Mouse (Mus musculus): ENCODE results near the gene Fgr. TPM values are rescaled to one million over a fixed set of nuclear protein-coding genes. Genes with fewer than 3 reads are reported as not detected.
"Not testable (repeated sequence)": the region's sequence is repeated elsewhere in the genome, so short reads cannot be mapped to it uniquely, and the experiment has no call there.

The Fgr gene
- total RNA-seq, 4 experiments from 2014 or later: 0.19 to 3.9 (median 3.4) TPM; not detected in 1

DNA sequence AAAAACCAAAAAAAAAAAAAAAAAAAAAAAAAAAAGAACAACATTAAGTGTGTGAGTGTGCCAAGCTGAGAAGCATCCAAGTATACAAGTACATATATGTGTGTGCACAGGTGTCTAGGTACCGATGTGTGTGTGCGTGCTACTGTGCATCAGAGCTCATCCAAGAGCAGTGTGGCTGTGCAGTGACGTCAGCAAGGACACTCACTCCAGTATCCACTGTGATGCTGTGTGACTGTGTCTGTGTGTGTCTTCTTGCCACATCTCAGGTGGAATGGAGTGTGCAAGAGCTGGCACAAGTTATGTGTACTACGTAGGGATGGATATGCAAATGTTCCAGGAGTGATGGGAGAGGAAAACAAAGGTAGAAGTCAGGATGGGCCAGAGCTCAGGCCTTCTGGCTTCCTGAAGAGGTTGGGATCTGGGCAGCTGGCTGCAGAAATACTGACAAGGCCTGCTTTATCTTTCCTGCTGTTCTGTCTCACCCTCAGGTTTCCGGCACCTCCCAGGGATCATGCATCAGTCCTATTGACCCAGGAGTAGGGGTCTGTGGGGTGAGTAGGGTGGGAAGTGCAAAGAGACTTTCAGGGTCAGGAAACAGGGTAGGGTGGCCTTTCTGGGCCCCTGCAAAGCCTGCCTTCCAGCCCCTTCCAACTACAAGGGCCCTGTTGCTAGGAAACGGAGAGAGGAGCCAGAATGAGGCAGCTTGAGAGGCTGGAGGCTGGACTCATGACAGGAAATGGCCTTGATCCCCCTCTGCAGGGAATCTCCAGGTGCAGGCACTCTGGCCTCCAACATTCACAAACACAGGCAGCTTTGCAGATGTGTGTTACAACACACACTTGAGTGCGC, 10.0 kb downstream of the Fgr start:
- DNase-seq (ENCODE audit: low spot score in 2 of 2): peak in 1 of 2 experiments; percentile 38

DNA sequence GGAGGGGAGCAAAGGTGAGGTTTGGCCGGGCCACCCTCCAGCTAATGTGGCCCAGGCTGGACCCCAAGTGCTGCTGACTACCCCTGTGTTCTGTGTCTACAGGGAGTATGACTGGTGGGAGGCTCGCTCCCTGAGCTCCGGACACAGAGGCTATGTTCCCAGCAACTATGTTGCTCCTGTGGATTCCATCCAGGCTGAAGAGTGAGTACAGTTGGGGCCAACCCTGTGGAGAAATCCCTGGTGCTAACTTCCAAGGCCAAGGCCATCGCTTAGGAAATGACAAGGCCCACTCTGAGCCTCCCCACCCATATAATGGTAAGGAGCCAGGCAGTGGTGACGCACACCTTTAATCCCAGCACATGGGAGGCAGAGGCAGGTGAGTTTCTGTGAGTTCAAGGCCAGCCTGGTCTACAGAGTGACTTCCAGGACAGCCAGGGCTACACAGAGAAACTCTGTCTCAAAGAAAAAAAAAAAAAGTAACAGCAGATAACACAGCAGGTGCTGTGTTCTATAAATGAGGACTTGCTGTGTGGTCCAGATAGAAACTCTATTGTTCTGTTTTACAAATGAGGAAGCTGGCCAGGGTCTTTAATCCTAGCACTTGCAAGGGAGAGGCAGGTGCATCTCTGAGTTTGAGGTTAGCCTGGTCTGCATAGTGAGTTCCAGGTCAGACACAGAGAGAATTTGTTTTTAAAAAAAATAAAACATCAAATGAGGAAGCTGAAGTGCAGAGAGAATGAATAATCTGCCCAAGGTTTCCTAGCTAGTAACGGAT, 14.9 kb downstream of the Fgr start:
- no peak for DNase-seq (ENCODE audit: low spot score in 2 of 2)

DNA sequence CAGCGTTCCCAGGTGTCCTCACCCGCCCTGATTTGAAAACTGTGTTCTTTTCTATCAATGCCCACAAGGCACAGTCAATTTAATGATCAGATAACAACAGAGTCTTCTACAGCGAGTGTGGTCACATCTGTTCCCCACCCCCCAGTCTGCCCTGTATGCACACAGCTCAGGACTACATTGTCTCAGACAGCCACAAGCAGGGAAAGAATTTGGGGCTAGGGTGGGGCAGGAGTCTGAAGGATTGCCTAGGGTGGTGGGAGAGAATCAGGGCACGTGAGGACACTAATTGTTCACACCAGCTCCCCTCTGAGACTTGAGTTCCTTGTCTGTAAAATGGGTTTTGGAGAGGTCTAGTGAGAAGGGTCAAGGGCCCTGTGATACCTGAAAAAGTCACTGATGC, 19.7 kb downstream of the Fgr start:
- no peak for DNase-seq (ENCODE audit: low spot score in 2 of 2)

DNA sequence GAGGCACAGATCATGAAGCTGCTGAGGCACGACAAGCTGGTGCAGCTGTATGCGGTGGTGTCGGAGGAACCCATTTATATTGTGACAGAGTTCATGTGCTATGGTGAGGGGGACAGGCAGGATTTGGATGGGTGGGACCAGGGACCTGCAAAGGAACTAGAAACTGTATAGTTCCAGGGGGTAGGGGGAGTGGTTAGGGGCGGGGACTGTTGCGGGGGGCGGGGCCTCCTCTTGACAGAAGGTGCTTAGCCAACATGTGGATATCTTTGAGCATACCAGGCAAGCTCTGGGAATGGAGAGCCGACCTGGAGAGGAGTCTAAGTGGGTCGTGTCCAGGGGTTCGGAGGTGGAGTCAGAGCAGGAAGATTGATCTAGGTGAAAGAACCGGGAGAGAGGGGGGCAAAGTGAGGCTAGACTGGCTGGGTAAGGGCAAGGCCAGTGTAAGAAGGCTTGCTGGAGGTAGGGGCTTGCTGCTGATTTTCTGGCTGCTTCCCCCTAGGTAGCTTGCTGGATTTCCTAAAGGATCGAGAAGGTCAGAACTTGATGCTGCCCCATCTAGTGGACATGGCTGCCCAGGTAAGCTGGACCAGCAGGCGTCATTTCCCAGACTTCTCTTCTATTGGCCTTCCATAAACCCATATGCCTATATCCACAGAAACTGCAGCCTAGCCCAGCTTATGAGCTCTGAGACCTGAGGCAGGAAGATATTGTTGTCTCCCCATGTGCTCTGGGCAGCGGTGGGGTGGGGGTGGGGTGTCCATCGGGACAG, 23.8 kb downstream of the Fgr start:
- no peak for DNase-seq (ENCODE audit: low spot score in 2 of 2)

DNA sequence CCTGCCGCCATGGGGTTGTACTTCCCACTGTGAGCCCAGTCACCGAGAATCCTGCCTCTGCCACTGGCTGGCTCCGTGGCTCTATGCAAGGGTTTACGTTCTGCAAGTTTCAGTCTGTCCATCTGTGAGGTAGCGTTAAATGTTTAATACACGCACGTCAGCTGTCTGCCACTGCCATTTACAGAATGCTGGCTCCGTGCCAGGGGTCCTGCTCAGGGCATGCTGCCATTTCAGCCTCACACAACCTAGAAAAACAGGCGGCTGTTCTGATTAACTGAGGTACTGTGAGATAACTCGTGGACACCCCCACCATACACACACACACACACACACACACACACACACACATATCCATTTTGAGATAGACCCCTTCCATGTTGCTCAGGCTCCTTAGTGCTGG, 29.0 kb downstream of the Fgr start:
- DNase-seq (ENCODE audit: low spot score in 2 of 2): no peak

DNA sequence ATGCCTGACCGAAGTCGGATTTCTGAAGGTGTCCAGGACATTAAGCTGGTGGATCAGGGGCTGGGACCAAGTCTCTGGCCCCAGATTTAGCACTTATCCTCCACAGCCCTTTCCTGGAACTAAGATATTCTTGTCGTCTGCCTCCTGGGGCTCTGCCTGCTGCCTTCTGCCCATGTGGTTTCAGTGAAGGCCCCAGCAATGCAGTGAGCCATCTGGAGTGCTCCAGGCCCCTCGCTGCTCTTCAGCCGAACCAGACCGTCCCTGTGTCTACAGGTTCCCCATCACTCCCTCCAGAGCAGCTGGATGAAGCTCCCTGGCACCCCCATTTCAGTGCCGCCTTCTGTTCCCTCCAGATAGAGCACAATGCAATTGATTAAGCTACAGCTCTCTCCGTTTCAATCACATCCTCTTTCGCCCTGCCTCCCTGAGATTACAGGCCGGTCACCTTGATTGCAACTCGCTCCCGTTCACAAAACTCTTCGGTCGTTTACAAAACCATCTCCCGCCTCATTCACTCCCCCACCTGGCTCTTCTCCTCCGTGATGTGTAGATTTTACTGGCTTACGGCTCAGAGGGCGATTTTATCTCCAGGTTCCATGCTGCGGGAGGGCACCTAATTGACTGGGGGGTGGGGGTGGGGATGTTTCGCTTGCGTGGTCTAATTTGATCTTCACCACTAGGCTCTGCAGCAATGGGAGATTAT, 29.6 kb downstream of the Fgr start:
- no peak for DNase-seq (ENCODE audit: low spot score in 2 of 2)

DNA sequence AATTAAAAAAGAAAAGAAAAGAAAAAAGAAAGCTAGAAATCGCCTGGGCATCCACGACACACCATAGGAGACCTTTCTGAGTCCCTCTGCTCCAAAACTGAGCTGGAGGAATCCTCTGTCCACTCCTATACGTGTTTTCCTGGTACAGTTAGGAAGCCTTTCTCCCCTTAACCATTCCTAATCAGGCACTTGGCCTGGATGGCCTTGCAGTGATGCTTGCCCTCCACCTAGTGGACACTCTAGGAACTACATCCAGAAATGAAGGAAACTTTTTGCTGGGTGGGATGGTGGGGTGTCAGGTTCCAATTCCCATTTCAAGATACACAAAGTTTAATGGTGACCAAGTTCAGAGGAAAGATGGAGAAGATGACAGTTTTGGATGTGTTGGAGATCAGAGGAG, 31.3 kb downstream of the Fgr start:
- DNase-seq (ENCODE audit: low spot score in 2 of 2): peak in 1 of 2 experiments; percentile 72

DNA sequence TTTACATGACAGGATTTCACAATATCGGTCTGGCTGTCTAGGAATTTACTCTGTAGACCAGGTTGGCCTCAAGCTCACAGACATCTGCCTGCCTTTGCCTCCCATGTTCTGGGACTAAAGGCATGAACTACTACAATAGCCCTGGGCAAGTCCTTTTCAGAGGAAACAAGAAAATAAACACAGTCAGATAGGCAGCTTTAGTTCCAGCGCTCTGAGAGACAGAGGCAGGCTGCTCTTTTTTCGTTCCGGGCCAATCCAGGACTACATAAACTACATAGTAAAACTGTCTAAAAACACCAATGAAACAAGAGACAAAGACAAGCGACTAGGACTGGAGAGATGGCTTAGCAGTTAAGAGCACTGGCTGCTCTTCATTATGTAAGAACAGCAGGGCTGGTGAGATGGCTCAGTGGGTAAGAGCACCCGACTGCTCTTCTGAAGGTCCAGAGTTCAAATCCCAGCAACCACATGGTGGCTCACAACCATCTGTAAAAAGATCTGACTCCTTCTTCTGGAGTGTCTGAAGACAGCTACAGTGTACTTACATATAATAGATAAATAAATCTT, 32.1 kb downstream of the Fgr start:
- DNase-seq (ENCODE audit: low spot score in 2 of 2): not testable (repeated sequence)

DNA sequence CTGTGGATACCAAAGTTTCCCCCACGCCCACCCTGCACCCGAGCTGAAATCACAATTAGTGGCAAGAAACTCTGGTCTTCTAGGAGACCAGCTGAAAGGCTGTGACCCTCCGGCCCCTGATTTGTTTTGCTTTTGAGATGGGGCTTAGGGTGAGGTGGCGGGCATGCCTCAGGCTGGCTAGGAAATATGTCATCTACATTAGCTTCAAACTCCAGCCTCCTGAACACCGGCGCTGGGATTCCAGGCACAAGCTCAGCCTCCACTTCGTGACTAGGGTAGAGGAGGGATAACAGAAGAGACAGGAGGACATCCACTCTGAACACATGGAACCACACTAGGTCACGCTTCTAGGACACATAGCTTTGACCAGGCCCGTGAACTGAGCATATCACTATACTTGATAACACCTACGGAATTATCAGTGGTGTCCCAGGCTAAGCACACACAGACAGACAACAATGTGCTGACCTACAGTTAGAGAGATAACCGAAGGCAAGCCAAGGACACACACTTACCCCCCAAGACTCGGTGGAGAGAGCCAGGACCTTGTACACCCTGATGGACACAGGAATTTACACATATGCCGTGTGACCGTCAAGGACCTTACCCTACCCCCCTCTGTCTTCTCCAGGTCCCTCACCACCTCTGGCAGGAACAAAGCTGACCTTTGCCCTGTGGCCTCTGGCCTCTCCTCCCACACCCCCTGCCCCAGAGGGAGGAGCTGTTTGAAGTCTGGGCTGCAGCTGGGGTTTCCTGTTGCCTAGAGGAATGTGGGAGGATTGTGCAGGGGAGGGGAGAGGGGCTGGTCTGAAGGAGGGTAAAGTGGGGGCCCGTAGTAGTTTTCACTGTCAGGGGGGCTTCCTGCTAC, 33.9 kb downstream of the Fgr start:
- no peak for DNase-seq (ENCODE audit: low spot score in 2 of 2)

DNA sequence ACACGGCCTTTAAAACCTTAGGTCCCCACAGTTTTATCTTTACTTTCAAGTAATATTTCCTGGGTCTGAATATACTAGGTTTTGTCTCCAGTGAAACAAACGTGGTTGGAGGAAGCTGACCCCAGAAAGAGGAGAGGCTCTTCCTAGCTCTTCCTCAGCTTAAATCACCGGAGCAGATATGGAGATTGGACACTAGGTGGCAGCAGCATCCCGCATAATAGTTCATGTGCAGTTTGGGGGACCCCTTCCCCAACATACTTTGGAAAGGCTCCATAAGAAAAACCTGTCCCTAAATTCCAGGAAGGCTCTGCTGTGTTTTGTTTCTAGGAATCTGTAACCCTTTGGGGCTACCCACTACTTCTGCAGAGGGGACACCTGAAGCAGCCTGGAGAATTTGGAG, 35.2 kb downstream of the Fgr start:
- DNase-seq (ENCODE audit: low spot score in 2 of 2): no peak

DNA sequence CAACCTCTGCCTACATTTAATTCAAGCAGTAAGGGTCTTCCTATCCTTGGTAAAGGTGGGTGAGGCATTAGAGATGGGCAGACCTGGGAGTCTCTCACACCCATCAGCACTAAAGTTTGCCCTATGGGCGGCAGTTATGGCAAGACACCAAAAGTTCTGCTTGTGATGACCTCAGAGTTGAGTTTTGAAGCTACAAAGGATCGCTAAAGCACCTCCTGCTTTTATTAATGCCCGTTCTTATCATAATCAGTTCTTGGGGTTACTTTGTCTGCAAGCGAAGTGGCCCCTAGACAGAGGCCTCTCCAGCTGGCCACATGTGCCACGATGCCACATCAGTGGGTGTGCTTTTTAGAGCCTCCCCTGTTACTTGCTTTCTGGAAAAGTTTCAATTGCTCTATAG, 35.8 kb downstream of the Fgr start:
- no peak for DNase-seq (ENCODE audit: low spot score in 2 of 2)

DNA sequence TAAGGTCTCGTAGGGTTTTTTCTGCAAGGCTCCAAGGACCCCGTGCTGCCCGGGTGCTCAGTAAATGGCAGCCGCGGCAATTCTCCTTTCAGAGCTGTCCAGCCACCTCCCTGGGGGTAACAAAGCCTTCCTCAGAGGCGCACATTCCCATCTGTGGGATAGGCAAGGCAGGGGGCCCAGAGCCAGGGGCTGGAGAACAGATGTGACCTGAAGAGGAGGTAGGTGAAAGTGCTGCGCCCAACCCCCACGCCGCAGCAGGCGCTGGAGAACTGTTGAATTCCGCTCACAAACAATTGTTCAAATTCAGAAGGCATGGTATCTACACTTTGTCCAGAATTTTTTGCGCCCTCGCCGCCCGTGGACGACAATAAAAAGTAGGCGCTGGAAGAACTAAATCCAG, 36.7 kb downstream of the Fgr start:
- no peak for DNase-seq (ENCODE audit: low spot score in 2 of 2)

DNA sequence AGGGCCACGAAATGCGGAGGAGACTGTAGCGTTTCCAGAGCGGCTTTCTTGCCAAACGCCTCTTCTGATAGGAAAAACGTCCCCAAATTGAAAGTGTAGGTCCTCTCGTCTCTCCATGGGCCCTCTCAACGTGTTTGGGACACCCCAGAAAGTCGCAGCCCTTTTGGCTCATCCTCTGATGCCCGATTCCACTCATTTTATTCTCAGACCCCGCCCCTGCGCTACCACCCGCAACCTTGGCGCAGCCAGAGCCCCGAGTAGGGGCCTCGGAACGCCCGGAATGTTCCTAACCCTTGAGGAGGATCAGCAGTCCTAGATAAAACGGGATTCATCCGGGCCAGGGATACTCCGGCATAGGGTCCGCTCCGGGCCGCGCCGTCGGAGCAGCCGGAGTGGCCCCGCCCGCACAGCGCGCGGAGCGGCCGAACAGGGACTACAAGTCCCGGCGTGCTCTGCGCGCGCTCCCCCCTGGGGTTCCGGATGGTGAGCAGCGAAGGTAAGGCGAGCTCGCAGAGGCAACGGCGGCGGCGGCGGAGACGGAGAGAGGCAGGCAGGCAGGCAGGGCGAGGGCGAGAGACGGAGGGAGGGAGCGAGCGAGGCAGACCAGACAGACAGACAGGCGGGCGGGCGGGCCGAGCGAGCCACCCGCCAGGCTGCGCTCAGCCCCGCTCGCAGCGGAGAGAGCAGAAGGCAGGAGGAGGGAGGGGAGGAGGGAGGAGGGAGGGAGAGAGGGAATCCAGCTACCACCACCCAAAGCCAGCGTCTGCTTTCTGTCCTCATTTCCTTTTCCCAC, 37.3 kb downstream of the Fgr start, which contains the start of gene Ahdc1:
Gene Ahdc1 (plus strand): TSS at position 233 of the 793 bp plus-strand sequence.
- peak; percentile 91 to 92 for DNase-seq (ENCODE audit: low spot score in 2 of 2)

DNA sequence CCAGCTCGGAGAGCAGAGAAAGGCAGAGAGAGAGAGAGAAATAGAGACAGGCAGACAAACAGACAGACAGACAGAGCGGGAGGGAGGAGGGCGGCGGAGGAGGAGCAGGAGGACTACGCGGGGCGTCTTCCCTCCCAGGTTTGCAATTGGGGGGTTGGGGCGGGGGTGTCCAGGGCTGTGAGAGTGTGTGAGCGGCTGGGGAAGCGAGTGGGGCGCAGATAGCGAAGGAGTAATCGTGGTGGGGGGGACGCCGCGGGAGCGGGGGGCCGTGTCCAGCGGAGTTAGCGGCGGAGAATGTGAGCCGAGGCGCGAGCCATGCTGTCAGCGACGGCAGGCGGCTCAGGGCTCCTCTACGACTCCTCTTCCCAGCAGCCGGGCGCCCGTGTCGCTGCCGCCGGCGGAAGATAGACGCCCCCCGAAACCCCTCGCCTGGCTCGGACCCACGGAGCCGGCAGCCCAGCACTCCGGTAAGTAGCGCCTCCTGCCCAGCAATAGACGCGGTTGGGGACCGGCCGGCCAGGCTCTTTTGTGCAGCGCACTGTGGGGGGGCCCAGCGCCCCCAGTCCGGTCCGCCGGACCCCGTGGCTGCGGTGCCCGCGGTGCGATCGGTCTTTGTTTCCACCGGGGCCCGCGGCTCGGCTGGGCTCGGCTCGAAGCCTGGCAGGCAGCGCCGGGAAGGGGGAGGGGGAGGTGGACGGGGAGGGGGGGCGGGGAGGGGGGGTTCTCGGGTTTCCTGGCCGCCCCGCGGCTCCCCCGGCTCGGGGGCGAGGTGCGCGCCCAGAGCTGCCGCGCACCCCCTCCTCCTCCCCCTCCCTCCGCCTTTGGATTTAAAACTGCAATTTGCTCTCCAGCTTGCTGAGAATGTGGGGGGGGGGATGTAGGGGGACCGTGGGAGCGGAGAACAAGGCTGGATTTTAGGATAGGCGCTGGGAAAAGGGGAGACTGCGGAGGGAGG, 38.2 kb downstream of the Fgr start:
- no peak for DNase-seq (ENCODE audit: low spot score in 2 of 2)

DNA sequence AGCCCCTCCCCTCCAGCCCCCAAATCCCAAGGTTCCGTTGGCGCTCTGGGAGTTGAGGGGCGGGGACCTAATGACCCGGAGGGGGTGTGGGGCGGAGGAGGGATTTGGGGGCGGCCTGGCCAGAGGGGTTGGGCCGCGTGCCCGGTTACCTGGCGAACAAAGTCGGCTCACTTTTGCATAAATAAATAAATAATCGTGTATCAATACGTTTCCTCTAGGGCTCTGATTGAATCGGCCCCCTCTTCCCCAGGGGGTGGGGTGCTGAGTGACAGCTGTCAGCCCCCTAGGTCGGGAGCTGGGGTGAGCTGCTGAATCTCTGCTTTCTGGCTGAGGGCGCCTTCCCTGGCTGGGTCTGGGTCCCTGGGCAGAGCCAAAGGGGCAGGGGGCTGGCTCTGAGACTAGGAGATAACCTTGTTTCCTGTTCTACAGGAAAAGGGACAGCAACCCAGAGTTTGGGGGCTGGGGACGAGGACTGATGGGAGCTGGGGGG, 38.9 kb downstream of the Fgr start:
- DNase-seq (ENCODE audit: low spot score in 2 of 2): no peak

DNA sequence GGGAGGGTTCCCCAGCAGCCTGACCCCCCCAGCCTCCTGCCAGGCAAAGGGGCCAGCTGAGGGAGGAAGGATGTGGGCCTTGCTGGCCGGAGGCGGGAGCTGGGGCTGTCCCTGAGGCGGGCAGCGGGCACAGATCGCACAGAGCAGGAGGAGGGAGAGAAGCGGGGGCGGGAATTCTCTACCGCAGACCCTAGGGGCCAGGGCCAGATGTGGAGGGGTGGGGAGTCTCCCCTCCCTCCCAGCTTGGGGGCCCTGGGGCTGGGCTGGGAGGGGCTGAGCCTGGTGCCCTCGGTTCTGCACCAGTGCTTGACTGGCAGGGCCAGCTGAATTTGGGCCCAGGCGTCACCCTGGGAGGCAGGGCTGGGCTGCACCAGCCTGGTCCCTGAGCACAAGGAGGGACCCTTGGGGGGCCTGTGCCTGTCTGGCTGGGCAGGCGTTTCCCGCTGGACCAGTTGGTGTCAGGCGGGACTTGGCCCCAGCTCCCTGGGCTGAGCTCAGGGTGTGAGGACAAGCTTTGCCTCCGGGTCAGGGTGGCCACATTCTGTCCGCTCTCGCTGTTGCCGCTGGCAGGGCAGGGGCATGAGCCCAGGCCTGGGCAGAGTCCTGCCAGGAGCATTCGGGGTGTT, 39.5 kb downstream of the Fgr start:
- peak; percentile 55 to 72 for DNase-seq (ENCODE audit: low spot score in 2 of 2)

DNA sequence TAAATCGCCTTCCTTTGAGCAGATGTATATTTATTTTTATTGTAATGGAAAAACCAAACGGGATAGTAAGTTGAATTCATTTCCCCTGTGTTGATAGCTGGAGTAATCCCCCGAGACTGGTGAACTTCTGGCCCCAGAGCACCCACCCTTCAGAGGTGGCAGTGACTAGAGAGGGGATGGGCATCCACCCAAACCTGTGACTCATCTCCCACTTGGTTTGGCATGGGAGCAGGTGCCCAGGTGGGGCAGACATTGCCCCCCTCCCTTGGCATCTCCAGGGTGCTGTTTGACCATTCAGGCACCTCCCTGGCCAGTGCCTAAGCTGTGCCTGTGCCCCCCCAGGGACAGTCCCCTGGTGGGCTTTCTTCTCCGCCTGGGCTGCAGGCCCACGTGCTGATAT, 40.2 kb downstream of the Fgr start:
- DNase-seq (ENCODE audit: low spot score in 2 of 2): no peak

All from layer of hippocampus, adult 8-10 months (tissue).